21 mouse cellular contexts compared by ENCODE assay signal in genomic region chr3:97993920-97994545, GRCm38 (mm10). TPM values are rescaled to one million over a fixed set of nuclear protein-coding genes. Genes with fewer than 3 reads are reported as not detected.
A peak's percentile ranks its signal among the peaks of the same experiment; 100 is the strongest.
DNase-seq lines count a peak whose midpoint lies in the region; ATAC-seq and TF ChIP-seq lines count a peak whose summit lies in the region.
"Had no signal": no experiment of that assay in that cellular context is flagged by ENCODE, and none has a peak within 500 bp of the region (broad histone marks: within the 10 kb centered on the region; RNA-seq: fewer than 3 reads in every experiment).

No protein-coding gene starts in this region.

- H3K4me1 ChIP-seq in liver, embryonic 15.5 days (replicated peaks): peaks cover 19% of the 10 kb centered on the region
- peaks cover 11% of the 10 kb centered on the region for H3K4me1 ChIP-seq in bone marrow, adult 2 months (ENCODE audit: control insufficient read depth, insufficient read depth, low read length)
- no peaks in the 10 kb centered on the region for H3K4me1 ChIP-seq in forebrain, embryonic 14.5 days (ENCODE audit: control insufficient read depth, insufficient read depth, low read length)
- H3K4me1 ChIP-seq: heart, embryonic 12.5 days; midbrain, embryonic 10.5 days had no signal

- no peaks in the 10 kb centered on the region for H3K27me3 ChIP-seq in liver, embryonic 15.5 days
- H3K27me3 ChIP-seq in forebrain, embryonic 14.5 days (replicated peaks; ENCODE audit: control insufficient read depth, insufficient read depth, low read length): no peaks in the 10 kb centered on the region
- H3K27me3 ChIP-seq: forebrain, embryonic 15.5 days; heart, embryonic 12.5 days; Patski had no signal

- H3K27ac ChIP-seq in liver, embryonic 15.5 days (replicated peaks): peak overlapping the region; percentile 61; the same call in 1 of the 2 replicates
- H3K27ac ChIP-seq in bone marrow, adult 2 months (ENCODE audit: control insufficient read depth, insufficient read depth, low read depth, low read length, poor library complexity): peak overlapping the region; percentile 95
- H3K27ac ChIP-seq in forebrain, embryonic 14.5 days (ENCODE audit: low read depth, low read length): no peak overlapping the region
- H3K27ac ChIP-seq: forebrain, embryonic 15.5 days; limb, embryonic 10.5 days; midbrain, embryonic 10.5 days had no signal

- no peak for DNase-seq in liver
- DNase-seq in 416B (ENCODE audit: low read depth): peak; percentile 85
- DNase-seq in frontal cortex, postnatal 25 days (ENCODE audit: low spot score in 2 of 2): no peak
- DNase-seq in forebrain, embryonic 14.5 days (ENCODE audit: low spot score): no peak
- no peak for DNase-seq in thymus, postnatal 36 days
- DNase-seq: cerebellum, adult 9-10 months; embryo, embryonic 11 days; gastrocnemius, postnatal 14 days; kidney, adult 8-10 months; kidney, postnatal 4 days; layer of hippocampus, postnatal 36 days; lung, adult 18-20 months; thymus, adult 2 months had no signal

- H3K9ac ChIP-seq in liver, embryonic 15.5 days: no peak overlapping the region; the same call in 1 of the 2 replicates
- H3K9ac ChIP-seq in forebrain, embryonic 14.5 days (ENCODE audit: low read length): no peak overlapping the region
- H3K9ac ChIP-seq: forebrain, embryonic 15.5 days; heart, embryonic 12.5 days had no signal

- ATAC-seq in liver, embryonic 15.5 days (ENCODE audit: insufficient read depth): no peak
- peak; percentile 67 for ATAC-seq in monocyte, adult 5-6 weeks (replicated peaks; ENCODE audit: insufficient number of reproducible peaks, low FRiP score, low TSS enrichment, poor library complexity, severe bottlenecking)
- ATAC-seq in forebrain, embryonic 14.5 days: no peak
- ATAC-seq: forebrain, embryonic 15.5 days; Patski had no signal

- WGBS in liver, embryonic 15.5 days (ENCODE audit: insufficient replicate concordance): 63% methylated on average over 3 of the region's 3 CpGs
- 46% methylated on average over 3 of the region's 3 CpGs for WGBS in bone marrow, adult 2 months
- 93% methylated on average over 3 of the region's 3 CpGs for WGBS in forebrain, embryonic 14.5 days

- H3K9me3 ChIP-seq in liver, embryonic 15.5 days (replicated peaks): no peaks in the 10 kb centered on the region
- no peaks in the 10 kb centered on the region for H3K9me3 ChIP-seq in forebrain, embryonic 14.5 days (replicated peaks; ENCODE audit: control insufficient read depth, low read length)
- H3K9me3 ChIP-seq: forebrain, embryonic 15.5 days; limb, embryonic 10.5 days; midbrain, embryonic 10.5 days had no signal

- no peaks in the 10 kb centered on the region for H3K36me3 ChIP-seq in liver, embryonic 15.5 days (replicated peaks)
- no peaks in the 10 kb centered on the region for H3K36me3 ChIP-seq in forebrain, embryonic 14.5 days (ENCODE audit: control insufficient read depth, insufficient read depth, low read length)
- H3K36me3 ChIP-seq: forebrain, embryonic 15.5 days; heart, embryonic 12.5 days; limb, embryonic 10.5 days; midbrain, embryonic 10.5 days had no signal

- TF ChIP-seq POLR2A in bone marrow, adult 2 months (IDR thresholded peaks at IDR 0.05; ENCODE audit: borderline replicate concordance, control insufficient read depth, low read depth, low read length): no peak

- TF ChIP-seq CTCF in bone marrow, adult 2 months (IDR thresholded peaks at IDR 0.05; ENCODE audit: control insufficient read depth, insufficient read depth, low read length): no peak

- no peak overlapping the region for H3K4me2 ChIP-seq in liver, embryonic 15.5 days
- H3K4me2 ChIP-seq in forebrain, embryonic 14.5 days (ENCODE audit: low read length): no peak overlapping the region
- H3K4me2 ChIP-seq: forebrain, embryonic 15.5 days; heart, embryonic 12.5 days had no signal

- no peak overlapping the region for H3K4me3 ChIP-seq in liver, embryonic 15.5 days (replicated peaks)
- H3K4me3 ChIP-seq in bone marrow, adult 2 months (replicated peaks; ENCODE audit: control insufficient read depth, low read depth, low read length): no peak overlapping the region
- no peak overlapping the region for H3K4me3 ChIP-seq in forebrain, embryonic 14.5 days (ENCODE audit: low read depth, low read length)
- H3K4me3 ChIP-seq: forebrain, embryonic 15.5 days; heart, embryonic 12.5 days; limb, embryonic 10.5 days; midbrain, embryonic 10.5 days had no signal

RNA-seq across cellular contexts. Expression of gene Notch2, which starts 19.3 kb away (rescaled TPM):
- 6.4 and 7.0 TPM in 2 replicates for polyA plus RNA-seq in liver, embryonic 15.5 days (2015; fragmentation: Nextera tagmentation; extraction: Ambion mirVana)
- 10.0 and 22.9 TPM in 2 replicates for polyA plus RNA-seq in bone marrow, adult 2 months (2011; ENCODE audit: insufficient read depth, insufficient read length, low replicate concordance, missing spikeins)
- 127 to 158 TPM (median 135 TPM) in 3 replicates for total RNA-seq in monocyte, adult 5-6 weeks (2017)
- polyA plus RNA-seq in forebrain, embryonic 14.5 days (2014; fragmentation: Nextera tagmentation; extraction: Ambion mirVana): 13.6 and 18.1 TPM in 2 replicates
